Mouse (Mus musculus): ENCODE measurements around the gene Cycs.

DNA sequence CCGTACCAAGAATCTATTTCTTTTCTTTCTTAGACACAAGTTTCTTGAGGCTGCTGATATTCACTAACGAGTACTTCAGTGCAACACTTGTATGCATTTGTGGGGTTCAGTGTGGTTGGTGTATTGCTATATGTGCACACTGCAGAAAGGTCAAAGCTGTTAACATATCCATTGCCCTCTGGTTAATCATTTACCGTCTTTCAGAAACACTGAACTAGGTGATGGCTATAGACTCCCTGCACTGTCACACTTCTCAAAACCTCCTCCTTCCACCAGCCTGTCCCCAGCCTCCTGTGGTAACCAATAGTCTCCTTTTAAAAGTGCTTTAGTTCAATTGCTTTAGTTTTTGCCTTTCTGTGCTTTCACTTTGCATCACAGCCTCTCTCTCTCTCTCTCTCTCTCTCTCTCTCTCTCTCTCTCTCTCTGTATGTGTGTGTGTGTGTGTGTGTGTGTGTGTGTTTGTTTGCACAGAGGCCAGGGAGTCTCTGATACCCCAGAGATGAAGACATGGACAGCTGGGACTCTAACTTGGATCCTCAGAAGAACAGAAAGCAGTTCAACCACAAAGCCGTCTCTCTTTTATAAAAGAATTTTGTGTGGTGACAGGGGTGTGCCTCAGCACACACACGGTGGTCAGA, 13.3 kb downstream of the Cycs start:
- TF ChIP-seq CTCF (IDR thresholded peaks at IDR 0.05; ENCODE audit: borderline replicate concordance, insufficient read depth, low read length) (no peak), POLR2A (IDR thresholded peaks at IDR 0.05; ENCODE audit: low read depth, low read length) (no peak)
